Mouse (Mus musculus) cortical plate, adult 2 months (tissue): ENCODE results near the gene Nudt4.

Experiments used
- CTCF ChIP-seq: fragments of 200-500 bp; IDR thresholded peaks from 2 replicates; pipeline ENCODE4 v1.5.1; 2011; ENCODE audit warnings: mild to moderate bottlenecking, control low read depth, low read length; ENCODE audit not compliant: insufficient read depth; ENCODE audit errors: extremely low read depth
- POLR2A ChIP-seq: fragments of 200-500 bp; IDR thresholded peaks from 2 replicates; pipeline ENCODE4 v1.6.1; 2011; ENCODE audit warnings: mild to moderate bottlenecking, low read length, control low read depth; ENCODE audit not compliant: insufficient read depth; ENCODE audit errors: extremely low read depth

DNA sequence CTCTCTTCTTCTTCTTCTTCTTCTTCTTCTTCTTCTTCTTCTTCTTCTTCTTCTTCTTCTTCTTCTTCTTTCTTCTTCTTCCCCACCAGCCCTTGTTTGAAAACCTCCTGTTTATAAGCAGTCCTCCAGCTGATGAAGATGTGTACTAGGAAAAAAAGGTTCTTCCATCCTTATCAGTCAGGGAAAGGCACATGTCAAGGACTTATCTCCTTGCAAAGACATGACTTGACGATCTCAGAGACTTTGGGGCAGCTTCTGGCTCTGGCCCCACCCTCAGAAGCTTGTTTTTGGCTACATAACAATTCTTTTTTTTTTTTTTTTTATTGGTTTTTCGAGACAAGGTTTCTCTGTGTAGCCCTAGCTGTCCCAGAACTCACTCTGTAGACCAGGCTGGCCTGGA, 5.5 kb upstream of the Nudt4 start:
- TF ChIP-seq CTCF (no peak), POLR2A (no peak)
